Mouse (Mus musculus) heart, adult 2 months (tissue): ENCODE measurements at regions not wholly inside any gene's neighbourhood (a gene's known extent, or its start where the extent isn't known, plus 50 kb on each side); places are given as distances from the start of the nearest gene placed in this dataset.

Experiments
- CTCF ChIP-seq: fragments of 200-600 bp; IDR thresholded peaks from 2 replicates; pipeline ENCODE4 v1.8.1; 2022; ENCODE audit warnings: antibody characterized with exemption, mild to moderate bottlenecking, moderate library complexity
- EP300 ChIP-seq: fragments of 200-500 bp; IDR thresholded peaks from 2 replicates; pipeline ENCODE4 v1.6.1; 2011; ENCODE audit warnings: low read depth, low read length, control low read depth; ENCODE audit not compliant: insufficient read depth

GRCm38 (mm10) chr5:39257745-39258144 lies 381.1 kb upstream of the Clnk start:
- no peak for TF ChIP-seq EP300
- no peak for TF ChIP-seq CTCF
